Mouse (Mus musculus): ENCODE measurements around the gene Cadm3.

DNA sequence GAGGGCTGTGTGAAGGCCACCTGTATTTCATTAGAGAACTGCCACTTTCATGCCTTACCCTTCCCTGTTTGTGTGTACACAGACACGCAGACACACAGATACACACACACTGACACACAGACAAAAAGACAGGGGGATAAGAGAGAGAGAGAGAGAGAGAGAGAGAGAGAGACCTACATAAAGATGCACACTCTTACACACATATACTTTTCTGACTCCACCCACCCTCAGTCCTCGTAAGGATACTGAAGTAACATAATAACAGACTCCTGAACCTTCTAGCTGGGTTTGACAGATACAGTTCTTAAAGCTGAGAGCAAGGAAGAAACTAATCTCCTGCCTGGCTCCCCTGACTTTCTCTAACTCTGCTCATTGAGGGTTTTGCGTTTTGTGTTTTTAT, 21.9 kb upstream of the Cadm3 start:
- TF ChIP-seq CTCF (IDR thresholded peaks at IDR 0.05; ENCODE audit: low read depth) (no peak), EP300 (IDR thresholded peaks at IDR 0.05; ENCODE audit: low read depth) (no peak)

Measured in heart, postnatal 0 days (tissue).